Mouse (Mus musculus): ENCODE measurements around the gene Mia3.

DNA sequence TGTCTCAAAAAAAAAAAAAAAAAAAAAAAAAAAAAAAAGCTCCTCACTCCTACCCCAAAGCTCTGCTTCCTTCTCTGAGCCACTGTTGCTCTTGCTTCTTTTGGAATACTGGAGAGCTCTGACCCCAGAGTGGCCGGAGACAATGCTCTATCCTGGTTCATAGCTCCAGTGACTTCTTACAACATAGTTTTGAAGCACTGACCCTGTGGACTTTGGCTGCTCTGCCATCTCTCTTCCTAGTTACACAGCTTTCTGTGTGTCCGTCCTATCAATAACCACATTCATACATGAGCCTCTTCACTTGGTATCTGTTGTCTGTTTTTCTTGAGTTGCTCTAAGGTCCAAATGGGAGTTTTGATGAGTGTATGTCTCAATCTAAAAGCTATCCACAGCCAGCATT is 57.3 kb downstream of the Mia3 start:
- no peak for TF ChIP-seq POLR2A (IDR thresholded peaks at IDR 0.05; ENCODE audit: low read depth, low read length)
- no peak for TF ChIP-seq CTCF (IDR thresholded peaks at IDR 0.05; ENCODE audit: extremely low read depth, insufficient read length, insufficient replicate concordance, low read depth, low read length)
